Mouse (Mus musculus): ENCODE results near the gene Aph1c.

GRCm38 (mm10) chr9:66768721-66769120, 65.8 kb downstream of the Aph1c start:
- TF ChIP-seq EP300 (IDR thresholded peaks at IDR 0.05; ENCODE audit: low read depth) (no peak), CTCF (IDR thresholded peaks at IDR 0.05; ENCODE audit: low read depth) (no peak)
